Mouse (Mus musculus) embryo, embryonic 9.5 days (tissue): ENCODE data around the gene Esrrg.

Experiments
- DNase-seq: peaks from one replicate; pipeline ENCODE4 v3.0.0-alpha.2; 2017; ENCODE audit errors: extremely low spot score

Esrrg gene

GRCm38 (mm10) chr1:187706046-187706445 lies 97.5 kb downstream of the Esrrg start:
- no peak for DNase-seq

DNA sequence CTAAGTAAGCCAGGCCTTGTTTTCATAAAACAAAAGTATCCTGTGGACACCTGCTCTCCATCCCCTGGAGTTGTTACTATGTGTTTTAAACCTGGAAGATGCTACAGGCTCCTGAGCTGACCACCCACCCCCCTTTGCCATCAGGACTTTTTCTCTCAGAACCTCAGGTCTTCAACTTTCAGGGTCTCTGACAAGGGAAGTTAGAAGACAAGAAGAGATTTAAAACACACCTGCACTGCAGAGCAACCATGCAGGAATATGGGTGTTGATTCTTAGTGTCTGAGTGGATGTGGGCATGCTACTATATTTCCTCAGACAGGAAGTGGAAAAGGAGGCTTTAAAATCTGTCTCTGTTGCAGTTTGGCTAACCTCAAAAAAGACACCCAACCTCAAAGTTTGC lies 98.6 kb downstream of the Esrrg start:
- no peak for DNase-seq

DNA sequence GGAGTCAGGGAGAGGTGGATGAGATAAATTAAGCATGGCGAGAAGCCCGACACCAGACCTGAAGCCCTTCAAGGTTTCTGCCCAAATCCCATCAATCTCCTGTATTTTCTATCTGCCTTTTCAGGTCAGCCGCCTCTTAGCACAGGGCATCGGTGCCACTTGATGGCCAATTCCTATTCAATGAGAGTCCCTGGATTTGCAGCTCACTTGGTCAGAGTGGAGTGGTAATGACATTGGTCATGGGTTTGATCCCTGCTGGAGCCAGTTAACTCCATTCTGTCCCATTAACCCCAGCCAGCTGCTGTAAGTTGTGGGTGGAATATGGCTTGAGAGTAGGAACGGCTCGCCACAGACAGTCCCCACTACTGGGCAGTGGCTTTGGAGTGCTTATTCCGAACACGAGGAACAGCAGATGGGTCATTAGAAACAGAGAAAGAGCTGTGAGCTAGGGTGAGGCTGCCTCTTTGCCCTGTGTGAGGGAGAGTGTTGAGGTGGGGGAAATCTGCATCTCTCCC lies 101.9 kb downstream of the Esrrg start:
- DNase-seq, result no peak

GRCm38 (mm10) chr1:187721035-187721434 lies 112.4 kb downstream of the Esrrg start:
- no peak for DNase-seq

- DNase-seq, result no peak
Measured at GRCm38 (mm10) chr1:187722016-187722415, 113.4 kb downstream of the Esrrg start.

DNA sequence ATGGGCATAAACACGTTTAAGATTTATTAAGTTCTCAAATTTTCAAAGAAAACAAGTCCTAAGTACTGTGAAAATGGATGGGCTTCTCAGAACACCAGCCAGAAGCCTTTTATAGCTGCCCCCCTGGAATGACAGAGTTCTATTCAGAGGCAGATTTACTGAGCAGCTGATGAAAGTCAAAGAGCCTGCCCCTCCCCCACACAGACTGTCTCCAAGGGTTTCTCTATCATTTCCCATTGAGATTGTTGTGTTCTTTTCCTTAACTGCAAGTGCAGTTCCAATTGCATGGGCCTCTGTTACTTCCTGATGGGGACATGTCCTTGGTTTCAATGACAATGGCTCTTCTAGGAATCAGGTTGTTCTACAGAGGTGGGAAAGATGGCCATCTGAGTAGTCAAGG lies 116.1 kb downstream of the Esrrg start:
- no peak for DNase-seq

DNA sequence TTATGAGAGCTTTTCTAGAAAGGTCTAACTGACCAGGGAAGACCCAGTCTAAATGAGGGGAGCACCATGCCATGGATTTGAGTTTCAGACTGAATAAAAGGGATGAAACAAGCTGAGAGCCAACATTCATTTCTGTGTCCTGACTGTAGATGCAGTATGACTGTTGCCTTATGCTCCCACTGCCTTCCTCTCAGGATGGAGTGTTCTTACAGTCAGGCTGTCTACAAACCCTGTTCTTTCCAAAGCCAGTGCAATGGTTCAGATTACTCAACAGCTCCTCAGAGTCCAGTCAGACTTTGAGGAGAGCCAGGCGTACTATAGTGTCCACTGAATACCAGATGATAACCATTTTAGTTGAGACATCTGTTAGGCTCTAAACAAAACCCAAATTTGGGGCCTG lies 116.8 kb downstream of the Esrrg start:
- no peak for DNase-seq

GRCm38 (mm10) chr1:187731171-187731570 lies 122.6 kb downstream of the Esrrg start:
- DNase-seq, result no peak

DNA sequence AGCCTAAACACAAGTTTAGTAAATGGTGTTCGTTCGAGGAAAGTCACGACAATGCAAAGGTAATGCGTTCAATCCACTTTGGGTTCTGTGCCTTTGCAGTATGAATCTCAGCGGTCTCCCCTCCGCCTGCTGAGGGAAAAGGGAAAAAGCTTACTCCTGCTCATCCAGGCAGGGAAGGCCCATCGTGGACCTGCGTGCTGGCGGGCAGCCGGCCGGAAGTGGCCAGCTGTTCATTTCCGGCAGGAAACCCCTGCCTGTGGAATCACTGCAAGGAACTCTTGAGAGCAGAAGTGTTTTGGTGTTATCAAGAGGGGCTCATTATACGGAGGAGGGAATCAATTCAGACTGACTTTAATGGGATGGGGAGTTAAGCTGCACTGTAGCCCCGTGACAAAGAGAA lies 127.9 kb downstream of the Esrrg start:
- DNase-seq, result peak; percentile 10

DNA sequence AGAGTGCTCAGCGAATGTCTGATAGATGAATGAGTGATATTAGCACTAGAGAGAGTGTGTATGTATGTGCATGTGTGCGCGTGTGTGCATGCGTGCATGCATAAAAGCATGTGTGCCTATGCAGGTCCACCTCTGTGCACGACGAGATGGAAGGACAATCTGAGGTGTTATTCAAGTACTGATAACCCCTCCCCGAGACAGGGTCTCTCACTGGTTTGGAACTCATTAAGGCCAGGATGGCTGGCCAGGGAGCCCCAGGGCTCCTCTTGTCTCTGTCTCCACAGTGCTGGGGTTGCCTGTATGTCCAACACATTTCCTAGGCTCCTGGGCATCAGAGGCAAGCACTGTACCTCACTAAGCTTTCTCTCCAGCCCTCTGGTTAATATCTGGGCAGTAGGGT lies 128.7 kb downstream of the Esrrg start:
- no peak for DNase-seq

DNA sequence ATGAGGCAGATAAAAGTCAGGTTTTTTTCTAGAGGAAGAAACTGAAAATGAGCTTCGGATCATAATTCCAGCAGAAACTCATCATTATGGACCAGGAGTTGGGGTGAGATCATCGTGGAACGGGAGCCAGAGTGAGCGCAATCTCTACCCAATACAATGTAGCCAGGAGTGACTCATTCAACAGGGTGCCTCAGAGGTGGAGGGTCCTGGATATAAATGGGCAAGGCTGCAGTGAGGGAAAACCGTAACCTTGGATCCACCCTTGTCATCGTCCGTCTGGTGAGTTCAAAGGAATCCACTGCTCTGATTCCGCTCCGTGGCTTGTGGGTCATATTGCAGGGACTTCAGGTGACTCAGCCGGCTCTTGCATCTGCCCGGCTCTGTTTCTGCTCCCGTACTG lies 131.9 kb downstream of the Esrrg start:
- DNase-seq, result no peak

DNA sequence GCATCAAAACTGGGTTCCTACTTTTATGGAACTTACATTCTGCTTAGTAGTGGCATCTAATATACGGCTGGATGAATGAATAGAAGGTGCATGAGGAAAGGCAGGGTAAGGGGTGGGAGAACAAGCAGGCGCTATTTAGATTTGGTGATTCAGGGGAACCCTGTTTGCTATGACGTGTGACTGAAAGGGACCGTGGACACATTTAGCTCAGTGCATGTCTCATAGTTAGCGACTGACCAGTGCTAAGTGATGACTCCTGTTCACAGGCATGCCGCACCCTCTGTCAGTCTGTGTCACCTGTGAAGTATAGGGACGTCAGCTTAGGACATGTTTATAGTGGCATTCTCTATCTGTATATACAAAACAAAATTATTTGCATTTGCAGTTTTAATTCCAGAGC lies 132.7 kb downstream of the Esrrg start:
- DNase-seq, result no peak

GRCm38 (mm10) chr1:187742071-187742470 lies 133.5 kb downstream of the Esrrg start:
- DNase-seq, result no peak

- no peak for DNase-seq
Measured at GRCm38 (mm10) chr1:187749294-187749693, 140.7 kb downstream of the Esrrg start.

DNA sequence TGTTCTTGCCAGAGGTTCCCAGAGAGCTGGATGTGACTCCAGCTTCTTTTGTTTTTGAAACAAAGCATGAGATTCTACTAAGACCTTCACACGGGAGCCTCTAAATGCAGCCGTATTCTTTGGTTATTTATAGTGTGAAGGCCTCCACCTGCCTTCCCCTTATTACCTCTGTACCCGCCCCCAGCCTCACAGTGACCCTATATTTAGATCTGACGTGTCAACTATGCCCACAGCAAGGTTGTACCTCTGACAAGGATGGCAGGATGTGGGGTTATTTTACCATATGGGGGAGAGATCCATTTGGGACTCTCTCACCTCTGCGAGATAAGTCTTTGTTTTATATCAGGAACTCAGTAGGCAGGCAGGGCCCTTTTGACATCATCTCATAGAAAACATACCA lies 141.3 kb downstream of the Esrrg start:
- no peak for DNase-seq

DNA sequence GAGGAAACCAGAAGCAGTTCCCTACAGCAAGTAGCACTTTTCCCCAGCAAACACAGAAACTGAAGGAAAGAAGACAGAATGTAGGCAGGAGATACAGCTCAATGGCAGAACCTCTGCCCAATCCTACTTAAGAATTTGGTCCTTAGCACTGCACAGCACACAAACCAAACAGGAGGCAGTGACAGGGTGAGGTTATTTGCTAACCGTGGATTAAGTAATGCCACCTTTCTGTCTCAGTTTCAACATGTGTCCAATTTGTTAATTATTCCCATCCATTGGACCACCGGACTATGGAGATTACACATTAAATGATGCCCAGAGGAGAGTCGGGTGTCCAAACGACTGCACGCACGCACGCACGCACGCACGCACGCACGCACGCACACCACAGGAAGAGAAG lies 146.9 kb downstream of the Esrrg start:
- DNase-seq, result no peak

- no peak for DNase-seq
Measured at GRCm38 (mm10) chr1:187757981-187758380, 149.4 kb downstream of the Esrrg start.

- no peak for DNase-seq
Measured at GRCm38 (mm10) chr1:187758546-187758945, 150.0 kb downstream of the Esrrg start.

DNA sequence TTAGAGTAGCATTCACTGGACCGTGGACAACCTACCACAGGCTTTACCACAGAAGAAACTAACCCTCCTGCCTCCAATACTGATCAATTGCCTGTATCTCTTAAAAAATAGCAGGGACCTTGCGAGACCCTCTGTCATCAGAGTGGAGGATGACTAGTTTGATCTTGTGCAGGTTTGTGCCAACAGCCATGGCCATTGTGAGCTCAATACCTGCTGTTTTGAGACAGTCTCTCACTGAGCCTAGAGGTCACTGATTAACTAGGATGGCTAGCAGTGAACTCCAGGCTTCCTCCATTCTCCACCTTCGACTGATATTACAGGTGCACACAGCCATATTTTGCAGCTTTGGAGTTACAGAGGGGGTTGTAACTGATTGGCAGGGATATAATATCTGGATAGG lies 150.9 kb downstream of the Esrrg start:
- DNase-seq, result no peak

GRCm38 (mm10) chr1:187762641-187763450 lies 154.3 kb downstream of the Esrrg start:
- no peak for DNase-seq

- no peak for DNase-seq
Measured at GRCm38 (mm10) chr1:187763451-187763755, 154.8 kb downstream of the Esrrg start.

- no peak for DNase-seq
Measured at GRCm38 (mm10) chr1:187763821-187764220, 155.2 kb downstream of the Esrrg start.

DNA sequence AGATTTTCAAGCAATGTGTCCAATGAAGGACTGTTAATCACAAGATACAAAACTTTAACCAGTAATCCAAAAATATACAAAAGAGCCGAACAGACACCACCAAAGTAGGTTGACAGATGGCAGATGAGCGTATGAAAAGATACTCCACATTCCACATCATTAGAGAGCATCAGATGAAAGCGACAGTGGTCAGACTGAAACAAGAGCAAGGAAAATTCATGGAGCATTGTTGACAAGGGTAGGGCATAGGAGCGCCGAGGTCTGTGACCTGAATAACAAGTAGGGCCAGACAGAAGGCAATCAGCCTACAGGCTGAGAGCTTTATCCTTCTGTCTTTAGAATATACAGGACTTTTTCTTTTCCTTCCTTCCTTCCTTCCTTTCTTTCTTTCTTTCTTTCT lies 157.0 kb downstream of the Esrrg start:
- DNase-seq, result no peak

DNA sequence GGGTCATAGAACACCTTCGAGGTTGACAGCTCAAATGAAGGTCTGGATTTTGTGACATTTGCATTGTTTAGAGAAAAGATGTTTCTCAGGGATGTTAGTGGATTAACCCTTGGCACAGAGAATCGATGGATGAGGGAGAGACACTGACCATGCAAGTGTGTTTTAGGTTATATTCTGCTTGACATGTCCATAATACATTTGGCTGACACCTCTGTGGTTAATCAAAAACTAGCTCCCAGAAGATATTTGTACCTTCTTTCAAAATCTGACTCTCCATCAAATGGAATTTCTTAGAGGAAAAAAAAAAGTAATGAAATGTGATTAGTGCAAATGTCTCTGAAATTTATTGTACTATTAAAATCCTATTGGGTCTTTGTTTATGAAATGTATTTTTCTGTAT lies 158.8 kb downstream of the Esrrg start:
- DNase-seq, result no peak
